Mouse (Mus musculus) spleen, adult 2 months (tissue): ENCODE measurements around the gene Slco2a1.

Source experiments
- CTCF ChIP-seq: fragments of 200-500 bp; IDR thresholded peaks from 2 replicates; pipeline ENCODE4 v1.5.1; 2011; ENCODE audit warnings: mild to moderate bottlenecking, inconsistent platforms; ENCODE audit not compliant: insufficient read depth, insufficient read length, insufficient replicate concordance; ENCODE audit errors: extremely low read depth
- POLR2A ChIP-seq: fragments of 200-500 bp; IDR thresholded peaks from 2 replicates; pipeline ENCODE4 v1.6.1; 2011; ENCODE audit warnings: low read depth, low read length, inconsistent platforms

GRCm38 (mm10) chr9:102985939-102986338 is 2.6 kb upstream of the Slco2a1 start:
- no peak for TF ChIP-seq POLR2A
- TF ChIP-seq CTCF: no peak
